Mouse (Mus musculus) left cerebral cortex, adult 18-20 months (tissue): Measurements from ENCODE around the gene Wdfy2. TPM values are rescaled to one million over a fixed set of nuclear protein-coding genes. Genes with fewer than 3 reads are reported as not detected.

Source experiments
- microRNA-seq, 2 experiments: library from miRNA; unstranded; fragments of <30 nt; microRNA quantifications; one replicate each; pipeline ENCODE4 v1.2.0; 2021
- total RNA-seq, 2 experiments: library from RNA; stranded (reverse); gene quantifications; 2 replicates each; pipeline ENCODE4 v1.2.3; 2021

Gene Wdfy2
- total RNA-seq, 2 experiments from 2014 or later, result 13.7 to 14.1 TPM

Small RNA genes within 50 kb of the gene (microRNA-seq; reads per million reads assigned to microRNA genes)
- gene Mir6541 (0 reads per million in 2 experiments), gene Mir8098 (0.50 to 0.63 reads per million in 2 experiments)

Other genes with a start within 250 kb of the Wdfy2 start
- gene Serpine3, start 174.0 kb upstream of the Wdfy2 start, total RNA-seq, result not detected
- gene Ints6, start 76.5 kb upstream of the Wdfy2 start, total RNA-seq, result 10 to 100 TPM; 32.2 to 43.1 TPM
- gene Defb48, start 146.8 kb downstream of the Wdfy2 start, total RNA-seq, result not detected
- not detected for gene Defb47, start 160.4 kb downstream of the Wdfy2 start, total RNA-seq
- gene Defb43, start 174.1 kb downstream of the Wdfy2 start, total RNA-seq, result not detected
- not detected for gene Defb42, start 209.3 kb downstream of the Wdfy2 start, total RNA-seq
- gene Defb30, start 212.3 kb downstream of the Wdfy2 start, total RNA-seq, result not detected